Mouse (Mus musculus): ENCODE measurements around the gene Tchhl1.

DNA sequence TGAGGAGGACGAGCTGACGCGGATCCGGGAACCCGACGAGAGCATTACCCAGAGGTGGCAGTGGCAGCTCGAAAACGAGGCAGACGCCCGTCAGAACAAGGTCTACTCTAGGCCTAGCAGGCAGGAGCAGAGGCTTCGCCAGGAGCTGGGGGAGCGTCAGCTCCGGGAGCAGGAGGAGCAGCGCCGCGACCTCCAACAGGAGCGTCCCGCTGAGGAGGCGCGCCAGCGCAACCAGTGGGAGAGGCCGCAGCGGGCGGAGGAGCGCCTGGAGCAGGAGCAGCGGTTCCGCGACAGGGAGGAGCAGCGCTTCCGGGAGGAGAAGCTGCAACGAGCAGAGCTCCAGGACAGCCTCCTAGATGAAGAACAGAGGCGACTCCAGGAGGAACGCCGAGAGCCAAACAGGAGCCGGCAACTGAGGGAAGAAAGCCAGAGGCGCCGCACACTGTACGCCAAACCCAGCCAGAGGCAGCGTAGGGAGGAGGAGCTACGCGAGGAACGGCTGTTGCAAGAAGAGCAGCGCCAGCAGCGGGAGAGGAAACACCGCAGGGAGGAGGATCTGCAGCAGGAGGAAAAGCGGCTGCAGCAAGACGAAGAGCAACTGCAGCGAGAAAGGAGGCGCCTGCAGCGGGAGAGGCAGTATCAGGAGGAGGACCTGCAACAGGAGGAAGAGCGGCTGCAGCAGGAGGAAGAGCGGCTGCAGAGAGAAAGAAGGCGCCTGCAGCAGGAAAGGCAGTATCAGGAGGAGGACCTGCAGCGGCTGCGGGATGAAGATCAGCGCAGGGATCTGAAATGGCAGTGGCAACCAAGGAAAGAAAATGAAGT, 24.0 kb upstream of the Tchhl1 start:
- TF ChIP-seq CTCF (conservative IDR thresholded peaks at IDR 0.05; ENCODE audit: low read length), result no peak
- no peak for TF ChIP-seq NANOG (IDR thresholded peaks at IDR 0.05; ENCODE audit: borderline replicate concordance, low read length)
- no peak; the same call in 1 of the 2 replicates for TF ChIP-seq POU5F1 (IDR thresholded peaks at IDR 0.05; ENCODE audit: borderline replicate concordance, low read length)

All from E14TG2a.4 (cell line).